Mouse (Mus musculus) embryonic fibroblast, embryonic 13.5 days (primary cell): ENCODE data around the gene Gm26620.

Experiments used
- CTCF ChIP-seq: IDR thresholded peaks from 2 replicates; pipeline ENCODE4 v1.5.1; 2011; ENCODE audit warnings: mild to moderate bottlenecking, control low read depth, low read length, moderate library complexity, borderline replicate concordance; ENCODE audit not compliant: insufficient read depth
- POLR2A ChIP-seq: IDR thresholded peaks from 2 replicates; pipeline ENCODE4 v1.6.1; 2011; ENCODE audit warnings: low read depth, mild to moderate bottlenecking, control low read depth, low read length, moderate library complexity

DNA sequence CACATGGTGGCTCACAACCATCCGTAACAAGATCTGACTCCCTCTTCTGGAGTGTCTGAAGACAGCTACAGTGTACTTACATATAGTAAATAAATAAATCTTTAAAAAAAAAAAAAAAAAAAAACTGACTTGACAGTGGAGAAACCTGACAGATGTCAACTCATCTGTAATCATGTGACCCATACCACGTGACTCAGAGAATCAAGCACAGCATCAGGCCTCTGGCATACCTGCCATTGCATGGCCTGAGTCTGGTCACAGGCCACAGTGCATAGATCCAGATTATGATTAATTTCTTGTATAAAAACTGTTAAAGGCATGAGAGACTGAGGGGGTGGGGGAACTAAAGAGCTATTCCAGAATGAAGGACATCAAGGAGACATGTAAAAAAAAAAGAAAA is 26.0 kb upstream of the Gm26620 start:
- TF ChIP-seq CTCF = no peak
- no peak for TF ChIP-seq POLR2A
